Comparison of ENCODE assay signal across 8 mouse cellular contexts in genomic region chr4:149426325-149427199, GRCm38 (mm10). TPM values are rescaled to one million over a fixed set of nuclear protein-coding genes. Genes with fewer than 3 reads are reported as not detected.
DNase-seq lines count a peak whose midpoint lies in the region; ATAC-seq lines count a peak whose summit lies in the region.

Gene Ube4b (minus strand): TSS chr4:149426749.

- intact Hi-C loops in gastrocnemius, postnatal 14 days (cut with DNase I; ENCODE audit: low total_unique reads): no loop called here
- intact Hi-C loops in left cerebral cortex, postnatal 10 days (cut with DNase I): no loop called here

- peak; percentile 96 for DNase-seq in adipocyte (ENCODE audit: low spot score)
- DNase-seq in embryo, embryonic 10 days (ENCODE audit: low spot score): peak; percentile 99
- peak; percentile 96 for DNase-seq in gastrocnemius, postnatal 14 days
- peak; percentile 97 to 99 for DNase-seq in left cerebral cortex, postnatal 10 days (ENCODE audit: extremely low spot score in 1 of 2, low spot score in 2 of 2)
- DNase-seq in right cerebral cortex, postnatal 25 days: peak; percentile 98
- peak; percentile 96 to 98 for DNase-seq in urinary bladder, postnatal 4 days (ENCODE audit: low spot score in 2 of 2)

- peak; percentile 85 for ATAC-seq in inflammation-experienced regulatory T-cells, adult 6 months
- peak; percentile 87 for ATAC-seq in megakaryocyte-erythroid progenitor cell, adult 5-6 weeks (replicated peaks; ENCODE audit: low FRiP score, low TSS enrichment, poor library complexity, severe bottlenecking)

RNA-seq across cellular contexts. Expression of gene Ube4b, which starts in this region (rescaled TPM):
- total RNA-seq in gastrocnemius, postnatal 14 days (2021): 10 to 100 TPM; 34.4 to 36.8 TPM
- 10 to 100 TPM in 2 of 3 experiments, 1 to 10 TPM in 1; 9.1 to 18.5 (median 14.7) TPM for polyA plus RNA-seq in inflammation-experienced regulatory T-cells, adult 6 months (2017; shearing (Covaris generic))
- total RNA-seq in left cerebral cortex, postnatal 10 days (2021): 100 to 1,000 TPM; 104 to 119 TPM
- total RNA-seq in megakaryocyte-erythroid progenitor cell, adult 5-6 weeks (2014; fragmentation: Nextera tagmentation): 65.7 and 65.9 TPM in 2 replicates
- total RNA-seq in megakaryocyte-erythroid progenitor cell, adult 5-6 weeks (2017): 24.1 and 34.2 TPM in 2 replicates

Comparison
In these comparisons a context has a peak if more than half of its experiments do, and no peak if none do; other contexts are left out.
1. Peak in every context shown above with its lines: DNase-seq and ATAC-seq.